Mouse (Mus musculus) gonadal fat pad, adult 2 months (tissue): ENCODE measurements around the gene Eif4e1b. TPM values are rescaled to one million over a fixed set of nuclear protein-coding genes. Genes with fewer than 3 reads are reported as not detected.

Experiments
- polyA plus RNA-seq: library from polyadenylated mRNA; depleted of rRNA; stranded (reverse); fragments of >200 nt; gene quantifications from 2 replicates; pipeline ENCODE4 v1.2.3, GENCODE M21; 2012; rRNA removed

Gene Eif4e1b
- polyA plus RNA-seq, 1 experiment, result not detected

Other genes starting within 250 kb of the Eif4e1b start
- gene 4833439L19Rik, start 218.6 kb upstream of the Eif4e1b start, polyA plus RNA-seq, result 151 and 158 TPM in 2 replicates
- gene Arl10, start 209.0 kb upstream of the Eif4e1b start, polyA plus RNA-seq, result 19.9 and 21.4 TPM in 2 replicates
- 9.0 and 10.0 TPM in 2 replicates for gene Nop16, start 193.9 kb upstream of the Eif4e1b start, polyA plus RNA-seq
- gene Higd2a, start 193.8 kb upstream of the Eif4e1b start, polyA plus RNA-seq, result 119 and 123 TPM in 2 replicates
- 45.1 and 46.0 TPM in 2 replicates for gene Cltb, start 172.7 kb upstream of the Eif4e1b start, polyA plus RNA-seq
- gene Faf2, start 162.2 kb upstream of the Eif4e1b start, polyA plus RNA-seq, result 32.7 and 35.9 TPM in 2 replicates
- gene Rnf44, start 90.1 kb upstream of the Eif4e1b start, polyA plus RNA-seq, result 117 and 139 TPM in 2 replicates
- 4.8 and 6.5 TPM in 2 replicates for gene Cdhr2, start 82.5 kb upstream of the Eif4e1b start, polyA plus RNA-seq
- gene Gprin1, start 34.1 kb upstream of the Eif4e1b start, polyA plus RNA-seq, result 0.11 and 0.27 TPM in 2 replicates
- not detected in 2 replicates for gene Sncb, start 17.4 kb upstream of the Eif4e1b start, polyA plus RNA-seq
- 26.9 and 44.3 TPM in 2 replicates for gene Tspan17, start 5.4 kb downstream of the Eif4e1b start, polyA plus RNA-seq
- gene Unc5a, start 165.4 kb downstream of the Eif4e1b start, polyA plus RNA-seq, result 9.2 and 13.9 TPM in 2 replicates
- 2.7 and 3.1 TPM in 2 replicates for gene Hk3, start 237.4 kb downstream of the Eif4e1b start, polyA plus RNA-seq